Mouse (Mus musculus): ENCODE results near the gene Plekhm2. TPM values are rescaled to one million over a fixed set of nuclear protein-coding genes. Genes with fewer than 3 reads are reported as not detected.

The Plekhm2 gene
- polyA plus RNA-seq, 1 experiment from 2014 or later, result 3.5 TPM

DNA sequence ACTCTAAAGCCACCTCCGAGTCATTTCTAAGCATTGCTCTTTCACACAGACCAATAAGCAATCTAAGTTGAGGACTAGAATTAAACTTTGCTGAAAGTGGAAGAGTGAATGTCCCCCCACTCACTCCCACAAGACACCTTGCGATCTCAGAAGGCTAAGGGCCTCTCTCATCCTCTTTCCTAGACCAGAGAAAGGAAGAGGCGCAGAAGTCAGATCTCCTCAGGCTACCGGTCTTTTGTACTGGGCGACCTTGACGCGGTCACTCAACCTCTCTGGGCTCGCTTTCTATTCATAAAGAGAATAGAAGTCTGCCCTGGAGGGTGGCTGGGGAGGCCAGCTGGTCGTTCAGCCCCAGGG lies 65.8 kb downstream of the Plekhm2 start:
- Histone ChIP-seq H3K9ac (replicated peaks; ENCODE audit: low read length) (peak overlapping the region; percentile 83), H3K4me2 (ENCODE audit: low read depth, low read length) (peak overlapping the region; percentile 86), H3K36me3 (replicated peaks; ENCODE audit: control insufficient read depth, insufficient read depth, low read depth, low read length) (peaks cover 3% of the 10 kb centered on the region; the same call in 1 of the 2 replicates), H3K4me3 (ENCODE audit: low read depth, low read length) (peak overlapping the region; percentile 67), H3K4me1 (ENCODE audit: control insufficient read depth, insufficient read depth, low read length) (no peaks in the 10 kb centered on the region; the same call in 1 of the 2 replicates), H3K27me3 (ENCODE audit: control insufficient read depth, insufficient read depth, low read length) (no peaks in the 10 kb centered on the region), H3K27ac (replicated peaks; ENCODE audit: low read depth, low read length) (peak overlapping the region; percentile 67), H3K9me3 (replicated peaks; ENCODE audit: control insufficient read depth, low read length) (no peaks in the 10 kb centered on the region)
- under 1% methylated on average over 9 of the region's 9 CpGs for WGBS
- DNase-seq (ENCODE audit: low spot score), result peak; percentile 49
- no peak for ATAC-seq (replicated peaks; ENCODE audit: insufficient number of reproducible peaks, low FRiP score, low TSS enrichment, low read depth)

DNA sequence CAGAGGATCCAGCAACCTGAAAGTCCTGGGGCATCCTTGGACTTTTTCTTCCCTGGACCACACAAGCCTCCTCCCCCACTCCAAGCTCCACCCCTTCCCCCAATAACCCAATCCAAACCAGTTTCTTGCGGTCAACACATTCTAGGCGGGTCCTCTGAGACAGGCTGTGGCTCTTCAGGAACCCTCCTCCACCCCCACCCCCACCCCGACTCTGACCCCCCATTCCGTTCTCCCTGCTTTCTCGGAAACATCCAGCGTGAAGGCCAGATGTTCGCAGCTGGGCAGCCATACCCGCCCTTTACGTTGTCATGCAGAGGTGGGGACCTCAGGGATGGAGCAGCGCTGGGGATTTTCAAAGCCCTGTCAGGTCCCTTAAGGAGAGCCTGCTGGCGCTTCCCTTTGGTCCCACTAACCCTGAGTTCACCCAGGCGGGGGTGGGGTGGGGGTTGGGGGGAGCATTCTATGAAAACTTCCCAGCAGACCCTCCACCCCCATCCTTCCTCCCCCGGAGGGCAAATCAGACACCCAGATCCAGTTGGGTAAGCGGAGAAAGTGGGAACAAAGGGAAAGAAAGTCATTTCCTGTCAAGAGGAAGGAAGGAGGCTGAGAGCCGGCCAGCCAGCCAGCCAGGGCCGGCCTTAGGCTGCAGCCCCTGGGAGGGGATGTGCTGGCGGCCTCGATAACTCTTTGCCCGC lies 66.4 kb downstream of the Plekhm2 start:
- peaks cover 3% of the 10 kb centered on the region; the same call in 1 of the 2 replicates for H3K36me3 ChIP-seq (replicated peaks; ENCODE audit: control insufficient read depth, insufficient read depth, low read depth, low read length)
- peak overlapping the region; percentile 83 for H3K9ac ChIP-seq (replicated peaks; ENCODE audit: low read length)
- DNase-seq (ENCODE audit: low spot score), result peak; percentile 71
- peak overlapping the region; percentile 67 for H3K4me3 ChIP-seq (ENCODE audit: low read depth, low read length)
- WGBS, result 1% methylated on average over 19 of the region's 19 CpGs
- no peaks in the 10 kb centered on the region for H3K9me3 ChIP-seq (replicated peaks; ENCODE audit: control insufficient read depth, low read length)
- no peaks in the 10 kb centered on the region; the same call in 1 of the 2 replicates for H3K4me1 ChIP-seq (ENCODE audit: control insufficient read depth, insufficient read depth, low read length)
- ATAC-seq (replicated peaks; ENCODE audit: insufficient number of reproducible peaks, low FRiP score, low TSS enrichment, low read depth), result peak; percentile 49; the same call in 1 of the 2 replicates
- no peaks in the 10 kb centered on the region for H3K27me3 ChIP-seq (ENCODE audit: control insufficient read depth, insufficient read depth, low read length)
- peak overlapping the region; percentile 86 for H3K4me2 ChIP-seq (ENCODE audit: low read depth, low read length)
- peak overlapping the region; percentile 67 for H3K27ac ChIP-seq (replicated peaks; ENCODE audit: low read depth, low read length)

DNA sequence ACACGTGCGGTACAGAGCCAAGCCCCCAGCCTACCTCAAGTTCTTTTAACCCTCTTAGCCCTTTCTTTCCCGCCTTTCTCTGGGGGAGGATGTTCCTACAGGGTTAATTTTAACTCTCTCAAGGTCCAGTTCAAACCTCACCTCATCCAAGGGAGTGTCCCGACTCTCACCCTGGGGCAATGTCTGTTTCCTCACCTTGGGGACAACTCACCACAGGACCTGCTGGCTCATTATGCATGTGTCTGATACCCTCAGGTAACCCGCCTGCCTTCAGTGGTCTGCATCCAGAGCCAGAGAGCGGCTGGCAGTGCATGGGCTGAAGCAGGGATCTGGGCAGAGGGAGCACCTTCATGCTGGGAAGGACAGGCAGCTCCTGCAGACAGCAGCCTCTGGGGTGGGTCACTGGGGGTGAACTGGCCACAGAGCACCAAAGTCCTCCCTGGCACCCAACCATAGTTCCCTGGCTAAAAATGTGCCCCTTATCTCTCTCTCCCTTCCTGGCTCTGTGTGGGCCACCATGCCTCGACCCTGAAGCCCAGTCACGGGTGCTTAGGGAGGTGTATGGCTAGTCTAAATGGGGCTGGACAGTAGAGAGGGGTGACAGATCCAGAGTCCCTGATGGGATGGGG lies 67.9 kb downstream of the Plekhm2 start:
- ATAC-seq (replicated peaks; ENCODE audit: insufficient number of reproducible peaks, low FRiP score, low TSS enrichment, low read depth), result no peak
- H3K4me2 ChIP-seq (ENCODE audit: low read depth, low read length), result no peak overlapping the region
- WGBS, result 83% methylated on average over 8 of the region's 8 CpGs

DNA sequence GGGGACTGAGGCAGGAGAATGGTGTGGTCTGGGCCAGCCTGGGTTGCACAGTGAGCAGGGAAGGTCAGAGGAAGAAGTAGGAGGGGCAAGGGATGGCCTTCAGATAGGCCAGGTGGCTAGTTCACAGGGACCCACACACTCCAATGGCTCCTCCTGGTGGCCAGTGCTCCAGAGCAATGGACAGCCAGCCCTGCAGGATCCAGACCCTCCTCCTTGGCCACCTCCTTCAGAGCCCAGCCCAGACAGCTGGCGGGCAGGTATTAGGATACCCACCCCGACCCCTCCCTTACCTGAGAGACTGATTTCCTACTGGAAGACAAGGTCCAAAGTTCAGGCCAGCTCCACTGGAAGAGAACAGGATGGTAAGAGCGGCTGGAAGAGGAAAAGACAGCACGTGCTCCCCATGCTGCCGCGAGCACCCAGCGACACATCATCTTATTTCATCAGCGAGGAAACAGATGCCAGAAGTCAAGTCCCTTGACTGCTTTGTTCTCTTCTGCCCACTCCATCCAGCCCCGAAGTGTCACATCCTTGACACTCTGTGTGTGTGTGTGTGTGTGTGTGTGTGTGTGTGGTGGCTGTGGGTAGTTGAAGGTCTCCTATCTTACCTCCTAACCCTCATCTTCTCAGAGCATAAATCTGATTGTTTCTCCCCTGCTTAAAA lies 69.0 kb downstream of the Plekhm2 start:
- H3K4me3 ChIP-seq (ENCODE audit: low read depth, low read length), result no peak overlapping the region
- ATAC-seq (replicated peaks; ENCODE audit: insufficient number of reproducible peaks, low FRiP score, low TSS enrichment, low read depth), result no peak
- no peak overlapping the region for H3K9ac ChIP-seq (replicated peaks; ENCODE audit: low read length)
- H3K27ac ChIP-seq (replicated peaks; ENCODE audit: low read depth, low read length), result no peak overlapping the region
- H3K4me2 ChIP-seq (ENCODE audit: low read depth, low read length), result no peak overlapping the region
- H3K9me3 ChIP-seq (replicated peaks; ENCODE audit: control insufficient read depth, low read length), result no peaks in the 10 kb centered on the region
- DNase-seq (ENCODE audit: low spot score), result no peak
- H3K27me3 ChIP-seq (ENCODE audit: control insufficient read depth, insufficient read depth, low read length), result no peaks in the 10 kb centered on the region
- peaks cover 3% of the 10 kb centered on the region; the same call in 1 of the 2 replicates for H3K36me3 ChIP-seq (replicated peaks; ENCODE audit: control insufficient read depth, insufficient read depth, low read depth, low read length)
- whole genome bisulfite sequencing, result 77% methylated on average over 9 of the region's 9 CpGs
- H3K4me1 ChIP-seq (ENCODE audit: control insufficient read depth, insufficient read depth, low read length), result no peaks in the 10 kb centered on the region; the same call in 1 of the 2 replicates

More for the DNA sequence above, 67.9 kb downstream of the Plekhm2 start:
- Histone ChIP-seq H3K9me3 (replicated peaks; ENCODE audit: control insufficient read depth, low read length) (no peaks in the 10 kb centered on the region), H3K4me3 (ENCODE audit: low read depth, low read length) (no peak overlapping the region), H3K27ac (replicated peaks; ENCODE audit: low read depth, low read length) (no peak overlapping the region), H3K27me3 (ENCODE audit: control insufficient read depth, insufficient read depth, low read length) (no peaks in the 10 kb centered on the region), H3K9ac (replicated peaks; ENCODE audit: low read length) (no peak overlapping the region), H3K4me1 (ENCODE audit: control insufficient read depth, insufficient read depth, low read length) (no peaks in the 10 kb centered on the region; the same call in 1 of the 2 replicates), H3K36me3 (replicated peaks; ENCODE audit: control insufficient read depth, insufficient read depth, low read depth, low read length) (peaks cover 3% of the 10 kb centered on the region; the same call in 1 of the 2 replicates)
- DNase-seq (ENCODE audit: low spot score), result no peak

DNA sequence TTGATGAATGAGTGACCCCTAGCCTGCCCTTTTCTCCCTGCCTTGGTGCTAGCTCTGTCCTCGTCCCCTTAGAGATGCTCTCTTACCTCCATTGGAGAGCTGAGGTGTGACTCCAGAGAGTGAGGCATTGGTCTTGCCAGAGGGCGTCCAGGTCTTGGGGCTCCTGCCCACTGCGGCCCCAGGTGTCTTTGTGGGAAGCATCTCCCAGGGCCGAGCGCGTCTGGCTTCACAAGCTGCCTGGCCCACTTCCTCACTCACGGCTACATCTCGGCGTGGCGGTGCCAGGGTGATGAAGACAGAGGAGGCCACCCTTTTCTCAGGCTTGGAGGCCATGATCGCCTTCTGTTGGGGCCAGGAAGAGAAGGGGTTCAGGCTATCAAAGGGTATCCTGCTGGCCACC lies 69.6 kb downstream of the Plekhm2 start:
- H3K4me2 ChIP-seq (ENCODE audit: low read depth, low read length), result no peak overlapping the region
- no peaks in the 10 kb centered on the region for H3K27me3 ChIP-seq (ENCODE audit: control insufficient read depth, insufficient read depth, low read length)
- H3K4me1 ChIP-seq (ENCODE audit: control insufficient read depth, insufficient read depth, low read length), result no peaks in the 10 kb centered on the region; the same call in 1 of the 2 replicates
- H3K9me3 ChIP-seq (replicated peaks; ENCODE audit: control insufficient read depth, low read length), result no peaks in the 10 kb centered on the region
- ATAC-seq (replicated peaks; ENCODE audit: insufficient number of reproducible peaks, low FRiP score, low TSS enrichment, low read depth) (no peak), DNase-seq (ENCODE audit: low spot score) (no peak)
- 89% methylated on average over 11 of the region's 11 CpGs for WGBS
- peaks cover 3% of the 10 kb centered on the region; the same call in 1 of the 2 replicates for H3K36me3 ChIP-seq (replicated peaks; ENCODE audit: control insufficient read depth, insufficient read depth, low read depth, low read length)
- H3K9ac ChIP-seq (replicated peaks; ENCODE audit: low read length), result peak overlapping the region; percentile 9; the same call in 1 of the 2 replicates
- no peak overlapping the region for H3K4me3 ChIP-seq (ENCODE audit: low read depth, low read length)
- no peak overlapping the region for H3K27ac ChIP-seq (replicated peaks; ENCODE audit: low read depth, low read length)

DNA sequence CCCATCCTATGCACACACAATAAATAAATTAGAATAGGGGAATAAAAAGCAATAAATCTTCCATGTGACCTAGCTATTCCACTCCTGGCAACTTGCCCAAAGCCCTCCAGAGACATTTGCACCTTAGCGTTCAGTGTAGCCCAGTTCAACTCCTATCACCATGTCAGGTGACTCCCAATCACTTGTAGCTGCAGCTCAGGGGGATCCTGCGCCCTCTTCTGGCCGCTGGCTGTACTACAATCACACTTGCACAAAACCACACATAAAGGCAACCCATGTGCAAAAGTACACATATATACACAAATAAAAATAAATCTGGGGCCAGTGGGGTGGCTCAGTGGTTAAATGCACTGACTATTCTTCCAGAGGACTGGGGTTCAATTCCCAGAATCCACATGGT lies 73.2 kb downstream of the Plekhm2 start:
- no peak overlapping the region for H3K27ac ChIP-seq (replicated peaks; ENCODE audit: low read depth, low read length)
- H3K4me2 ChIP-seq (ENCODE audit: low read depth, low read length), result no peak overlapping the region
- 24% methylated on average over 3 of the region's 3 CpGs for WGBS
- no peak overlapping the region for H3K4me3 ChIP-seq (ENCODE audit: low read depth, low read length)
- no peaks in the 10 kb centered on the region for H3K27me3 ChIP-seq (ENCODE audit: control insufficient read depth, insufficient read depth, low read length)
- ATAC-seq (replicated peaks; ENCODE audit: insufficient number of reproducible peaks, low FRiP score, low TSS enrichment, low read depth), result no peak
- H3K9me3 ChIP-seq (replicated peaks; ENCODE audit: control insufficient read depth, low read length), result no peaks in the 10 kb centered on the region
- no peaks in the 10 kb centered on the region for H3K4me1 ChIP-seq (ENCODE audit: control insufficient read depth, insufficient read depth, low read length)
- H3K9ac ChIP-seq (replicated peaks; ENCODE audit: low read length), result no peak overlapping the region
- peaks cover 9% of the 10 kb centered on the region for H3K36me3 ChIP-seq (replicated peaks; ENCODE audit: control insufficient read depth, insufficient read depth, low read depth, low read length)
- peak; percentile 37 for DNase-seq (ENCODE audit: low spot score)

DNA sequence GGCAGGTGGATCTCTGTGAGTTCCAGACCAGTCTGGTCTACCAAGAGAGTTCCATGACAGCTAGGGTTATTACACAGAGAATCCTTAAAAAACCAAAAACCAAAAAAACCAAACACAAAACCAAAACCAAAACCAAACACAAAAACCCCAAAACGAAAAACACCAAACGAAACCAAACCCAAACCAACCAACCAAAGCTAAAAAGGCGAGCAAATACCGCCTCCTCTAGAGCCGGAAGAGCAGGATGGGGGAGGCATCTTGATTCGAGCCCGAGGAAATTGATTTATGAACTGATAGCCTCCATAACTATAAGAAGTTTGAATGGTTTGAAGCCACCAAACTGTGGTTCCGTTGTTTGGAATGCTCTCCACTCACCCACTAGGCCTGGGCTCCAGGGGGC lies 80.8 kb downstream of the Plekhm2 start:
- H3K9ac ChIP-seq (replicated peaks; ENCODE audit: low read length), result no peak overlapping the region
- 87% methylated on average over 8 of the region's 8 CpGs for WGBS
- H3K4me1 ChIP-seq (ENCODE audit: control insufficient read depth, insufficient read depth, low read length), result no peaks in the 10 kb centered on the region
- ATAC-seq (replicated peaks; ENCODE audit: insufficient number of reproducible peaks, low FRiP score, low TSS enrichment, low read depth), result no peak
- no peaks in the 10 kb centered on the region for H3K27me3 ChIP-seq (ENCODE audit: control insufficient read depth, insufficient read depth, low read length)
- H3K9me3 ChIP-seq (replicated peaks; ENCODE audit: control insufficient read depth, low read length), result no peaks in the 10 kb centered on the region
- H3K4me2 ChIP-seq (ENCODE audit: low read depth, low read length), result no peak overlapping the region
- DNase-seq (ENCODE audit: low spot score), result no peak
- no peak overlapping the region for H3K27ac ChIP-seq (replicated peaks; ENCODE audit: low read depth, low read length)
- no peak overlapping the region for H3K4me3 ChIP-seq (ENCODE audit: low read depth, low read length)
- peaks cover 14% of the 10 kb centered on the region for H3K36me3 ChIP-seq (replicated peaks; ENCODE audit: control insufficient read depth, insufficient read depth, low read depth, low read length)

DNA sequence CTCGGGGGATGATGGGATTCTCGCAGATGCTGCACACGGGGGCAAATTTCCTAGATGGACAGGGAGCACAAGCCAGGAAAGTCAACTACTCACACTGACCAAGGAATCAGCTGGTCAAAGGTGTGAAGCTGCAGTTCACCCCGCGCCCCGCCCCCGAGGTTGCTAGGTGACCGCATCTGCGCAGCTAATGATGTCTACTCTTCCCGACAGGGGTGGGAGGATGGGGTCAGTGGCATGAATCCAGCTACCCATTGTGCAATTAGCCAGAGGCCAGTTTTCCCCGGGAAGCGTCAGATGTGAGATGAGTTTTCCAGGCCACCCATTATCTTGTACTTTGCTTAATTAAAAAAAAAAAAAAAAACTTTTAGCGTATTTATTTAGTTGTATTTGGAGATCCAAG lies 83.6 kb downstream of the Plekhm2 start:
- no peaks in the 10 kb centered on the region for H3K27me3 ChIP-seq (ENCODE audit: control insufficient read depth, insufficient read depth, low read length)
- no peak for ATAC-seq (replicated peaks; ENCODE audit: insufficient number of reproducible peaks, low FRiP score, low TSS enrichment, low read depth)
- DNase-seq (ENCODE audit: low spot score), result no peak
- no peak overlapping the region for H3K4me2 ChIP-seq (ENCODE audit: low read depth, low read length)
- H3K36me3 ChIP-seq (replicated peaks; ENCODE audit: control insufficient read depth, insufficient read depth, low read depth, low read length), result peaks cover 19% of the 10 kb centered on the region
- H3K4me3 ChIP-seq (ENCODE audit: low read depth, low read length), result no peak overlapping the region
- no peak overlapping the region for H3K9ac ChIP-seq (replicated peaks; ENCODE audit: low read length)
- WGBS, result 88% methylated on average over 13 of the region's 13 CpGs
- no peaks in the 10 kb centered on the region for H3K9me3 ChIP-seq (replicated peaks; ENCODE audit: control insufficient read depth, low read length)
- H3K4me1 ChIP-seq (ENCODE audit: control insufficient read depth, insufficient read depth, low read length), result no peaks in the 10 kb centered on the region
- no peak overlapping the region for H3K27ac ChIP-seq (replicated peaks; ENCODE audit: low read depth, low read length)

Measured in embryonic facial prominence, embryonic 11.5 days (tissue).